Comparison of ENCODE assay signal across 10 mouse cellular contexts in the genomic region with DNA sequence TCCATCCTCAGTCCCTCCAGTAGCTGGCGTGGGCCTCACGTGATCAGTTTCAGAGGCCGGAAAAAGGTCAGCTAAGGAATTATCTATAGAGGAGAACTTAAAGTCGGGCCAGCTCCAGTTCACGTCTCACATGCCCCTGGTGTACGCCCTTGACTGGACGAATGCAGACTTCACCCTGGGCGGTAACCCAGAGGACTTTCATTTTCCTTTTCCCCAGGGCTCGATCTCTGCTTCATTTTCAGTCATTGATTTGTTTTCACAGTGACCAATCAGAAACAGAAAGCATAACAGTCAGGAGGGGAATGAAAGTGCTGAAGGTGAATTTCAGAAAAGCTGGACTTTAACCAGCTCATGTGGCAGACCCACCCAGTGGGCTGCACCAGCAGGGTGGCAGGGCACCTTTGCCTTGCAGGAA. TPM values are rescaled to one million over a fixed set of nuclear protein-coding genes. Genes with fewer than 3 reads are reported as not detected.
DNase-seq lines count a peak whose midpoint lies in the region; ATAC-seq lines count a peak whose summit lies in the region.
"Had no signal": no experiment of that assay in that cellular context is flagged by ENCODE, and none has a peak within 500 bp of the region (broad histone marks: within the 10 kb centered on the region; RNA-seq: fewer than 3 reads in every experiment).

No protein-coding gene starts in this region.

- DNase-seq in heart, postnatal 25 days (ENCODE audit: low spot score): no peak
- DNase-seq in kidney, postnatal 36 days: peak; percentile 61 to 64
- DNase-seq in right cerebral cortex, postnatal 36 days (ENCODE audit: low spot score in 2 of 2): no peak
- DNase-seq in left cerebral cortex, postnatal 36 days (ENCODE audit: low spot score in 2 of 2): no peak
- no peak for DNase-seq in layer of hippocampus, adult 9-11 months
- DNase-seq: right cerebral cortex, postnatal 25 days had no signal

- 0 out of 2 replicates have a peak overlapping the region, but pooled peaks have one; percentile 19 for H3K9ac ChIP-seq in heart, embryonic 13.5 days
- H3K9ac ChIP-seq in stomach, embryonic 14.5 days (replicated peaks; ENCODE audit: low read depth, low read length): no peak overlapping the region
- H3K9ac ChIP-seq: heart, embryonic 15.5 days had no signal

- H3K27me3 ChIP-seq in heart, embryonic 13.5 days (replicated peaks): no peaks in the 10 kb centered on the region
- H3K27me3 ChIP-seq in stomach, embryonic 14.5 days (ENCODE audit: control insufficient read depth, insufficient read depth, low read length): no peaks in the 10 kb centered on the region
- H3K27me3 ChIP-seq: heart, embryonic 15.5 days had no signal

- H3K27ac ChIP-seq in heart, embryonic 13.5 days (replicated peaks): no peak overlapping the region
- H3K27ac ChIP-seq in stomach, embryonic 14.5 days (ENCODE audit: low read length): no peak overlapping the region
- H3K27ac ChIP-seq: heart, embryonic 15.5 days had no signal

- intact Hi-C loops in heart, postnatal 25 days (cut with DNase I): no loop called here
- intact Hi-C loops in left cerebral cortex, postnatal 36 days (cut with DNase I): no loop called here

- peak overlapping the region; percentile 31; the same call in 1 of the 2 replicates for H3K4me2 ChIP-seq in heart, embryonic 13.5 days
- no peak overlapping the region for H3K4me2 ChIP-seq in stomach, embryonic 14.5 days (replicated peaks; ENCODE audit: low read depth, low read length)
- H3K4me2 ChIP-seq: heart, embryonic 15.5 days had no signal

- no peak overlapping the region for H3K4me3 ChIP-seq in heart, embryonic 13.5 days
- no peak overlapping the region for H3K4me3 ChIP-seq in stomach, embryonic 14.5 days (ENCODE audit: low read depth, low read length)
- H3K4me3 ChIP-seq: heart, embryonic 15.5 days had no signal

- no peaks in the 10 kb centered on the region for H3K36me3 ChIP-seq in heart, embryonic 13.5 days
- no peaks in the 10 kb centered on the region for H3K36me3 ChIP-seq in stomach, embryonic 14.5 days (ENCODE audit: control insufficient read depth, insufficient read depth, low read length)
- H3K36me3 ChIP-seq: heart, embryonic 15.5 days had no signal

- no peak for ATAC-seq in heart, embryonic 13.5 days (ENCODE audit: extremely low read depth, insufficient number of reproducible peaks, low FRiP score, low TSS enrichment)
- peak; percentile 73 for ATAC-seq in erythroid progenitor cell, adult 5-6 weeks (replicated peaks; ENCODE audit: low FRiP score, poor library complexity, severe bottlenecking)
- ATAC-seq in stomach, embryonic 14.5 days (ENCODE audit: insufficient number of reproducible peaks, insufficient read depth, low FRiP score, low read depth): peak; percentile 54

- H3K4me1 ChIP-seq in heart, embryonic 13.5 days: peaks cover 39% of the 10 kb centered on the region
- H3K4me1 ChIP-seq in stomach, embryonic 14.5 days (ENCODE audit: control insufficient read depth, insufficient read depth, low read length): no peaks in the 10 kb centered on the region

- 40% methylated on average over 9 of the region's 9 CpGs for WGBS in heart, embryonic 13.5 days
- 60% methylated on average over 9 of the region's 9 CpGs for WGBS in stomach, embryonic 14.5 days

- no peaks in the 10 kb centered on the region for H3K9me3 ChIP-seq in heart, embryonic 13.5 days
- no peaks in the 10 kb centered on the region for H3K9me3 ChIP-seq in stomach, embryonic 14.5 days (ENCODE audit: control insufficient read depth, low read depth, low read length)
- H3K9me3 ChIP-seq: heart, embryonic 15.5 days had no signal

RNA-seq across cellular contexts. Expression of gene Bloc1s4, which starts 22.1 kb away (rescaled TPM):
- 17.1 and 18.0 TPM in 2 replicates for polyA plus RNA-seq in heart, embryonic 13.5 days (2015; fragmentation: Nextera tagmentation; extraction: Ambion mirVana)
- total RNA-seq in heart, postnatal 25 days (2021): 10 to 100 TPM; 12.9 to 13.0 TPM
- total RNA-seq in erythroid progenitor cell, adult 5-6 weeks (2015; ENCODE audit: low replicate concordance): 5.0 and 10.5 TPM in 2 replicates
- 7.9 and 13.1 TPM in 2 replicates for total RNA-seq in erythroid progenitor cell, adult 5-6 weeks (2017; ENCODE audit: low replicate concordance)
- 19.1 and 23.5 TPM in 2 replicates for polyA plus RNA-seq in stomach, embryonic 14.5 days (2014; fragmentation: Nextera tagmentation; extraction: Ambion mirVana)
- total RNA-seq in left cerebral cortex, postnatal 36 days (2021): 10 to 100 TPM; 17.3 to 22.5 TPM

RNA-seq across cellular contexts. Expression of gene D5Ertd579e, which starts 30.6 kb away (rescaled TPM):
- 20.3 and 22.5 TPM in 2 replicates for polyA plus RNA-seq in heart, embryonic 13.5 days (2015; fragmentation: Nextera tagmentation; extraction: Ambion mirVana)
- total RNA-seq in heart, postnatal 25 days (2021): 10 to 100 TPM; 79.8 to 91.2 TPM
- 139 and 143 TPM in 2 replicates for total RNA-seq in erythroid progenitor cell, adult 5-6 weeks (2015; ENCODE audit: low replicate concordance)
- 235 and 242 TPM in 2 replicates for total RNA-seq in erythroid progenitor cell, adult 5-6 weeks (2017; ENCODE audit: low replicate concordance)
- 28.7 and 31.6 TPM in 2 replicates for polyA plus RNA-seq in stomach, embryonic 14.5 days (2014; fragmentation: Nextera tagmentation; extraction: Ambion mirVana)
- total RNA-seq in left cerebral cortex, postnatal 36 days (2021): 100 to 1,000 TPM in 1 of 2 experiments, 10 to 100 TPM in 1; 90.2 to 105 TPM

Comparison
In these comparisons a context has a peak if more than half of its experiments do, and no peak if none do; other contexts are left out.
1. DNase-seq: peak in kidney, postnatal 36 days (2 of 2); none in heart, postnatal 25 days (single experiment), right cerebral cortex, postnatal 36 days (0 of 2), left cerebral cortex, postnatal 36 days (0 of 2) and layer of hippocampus, adult 9-11 months (single experiment).